Mouse (Mus musculus) mouse embryonic stem cell (cell line): Measurements from ENCODE around the gene Gm44502.

Experiments used
- in situ Hi-C, 2 experiments: fragments of 300-500 bp; cut with MboI; formaldehyde crosslinking; loops; 1 replicate in 1 of 2; 3 replicates in 1 of 2; pipeline ENCODE4 v1.14.3; 2019 to 2020; ENCODE audit warnings: low sequenced_read_pairs in 2 of 2, low pct_unique_long_range_greater_than_20kb in 1 of 2, mixed read lengths in 1 of 2; ENCODE audit not compliant: unreplicated experiment in 1 of 2

Gene Gm44502

DNA sequence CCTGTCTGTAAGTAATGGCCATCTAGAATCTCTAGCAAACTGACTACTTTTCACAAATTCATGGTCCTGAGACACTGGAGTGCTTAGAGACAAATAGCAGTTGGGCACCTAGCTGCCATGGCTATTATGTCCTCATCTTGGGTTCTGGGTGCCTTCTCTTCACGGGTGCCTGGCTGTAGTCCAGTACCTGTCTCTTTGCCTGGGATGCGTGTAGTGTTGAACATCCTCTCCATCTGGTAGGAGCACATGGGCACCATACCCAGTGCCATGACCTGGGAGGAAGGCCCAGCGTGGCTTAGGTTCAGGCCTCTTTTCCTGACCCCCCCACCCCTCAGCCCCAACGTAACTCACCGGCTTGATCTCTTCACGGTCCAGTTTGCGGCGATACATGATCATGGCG, 7.6 kb downstream of the Gm44502 start:
- in situ Hi-C loops = no loop called here

DNA sequence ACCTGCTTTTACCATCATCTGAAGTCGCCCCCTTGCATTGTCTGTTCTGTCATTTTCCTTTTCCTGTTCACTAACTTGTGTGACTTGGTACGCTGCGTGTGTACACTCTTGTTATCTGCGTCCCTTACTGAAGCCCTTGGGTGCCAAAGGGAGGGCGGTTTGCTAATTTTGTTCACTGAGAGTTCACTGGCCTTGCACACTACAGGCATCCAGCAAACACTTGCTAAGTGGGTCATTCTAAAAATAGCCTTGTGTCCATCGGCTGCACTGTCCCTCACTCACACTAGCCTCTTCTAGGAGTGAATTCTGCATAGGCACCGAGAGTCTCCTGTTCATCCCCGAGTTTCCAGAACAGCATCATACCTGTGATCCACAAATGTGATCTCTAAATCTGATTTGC, 14.2 kb downstream of the Gm44502 start:
- in situ Hi-C loops = no loop called here

DNA sequence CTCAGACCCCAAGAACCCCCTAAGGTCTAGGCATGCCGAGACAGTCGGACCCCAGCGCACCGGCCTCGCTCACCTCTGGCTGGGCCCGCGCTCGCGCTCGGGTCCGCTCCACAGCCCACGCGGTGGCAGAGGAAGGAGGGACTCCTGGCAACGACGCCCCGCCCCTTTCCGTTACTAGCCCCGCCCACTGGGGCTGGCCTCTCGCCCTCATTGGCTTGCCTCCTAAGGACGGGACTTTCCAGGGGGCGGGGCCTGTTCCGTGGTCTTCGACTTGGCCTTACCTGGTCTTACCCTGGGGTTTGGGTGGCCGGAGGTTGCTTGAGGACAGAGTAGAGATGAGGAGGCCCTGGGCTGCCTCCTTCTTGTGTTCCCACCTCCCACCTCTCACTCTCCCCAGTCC, 19.4 kb downstream of the Gm44502 start, which contains the start of gene Syce3:
Gene Syce3, minus strand, starts transcription at position 386 of the 400 bp plus-strand sequence.
- in situ Hi-C loops = no loop called here

DNA sequence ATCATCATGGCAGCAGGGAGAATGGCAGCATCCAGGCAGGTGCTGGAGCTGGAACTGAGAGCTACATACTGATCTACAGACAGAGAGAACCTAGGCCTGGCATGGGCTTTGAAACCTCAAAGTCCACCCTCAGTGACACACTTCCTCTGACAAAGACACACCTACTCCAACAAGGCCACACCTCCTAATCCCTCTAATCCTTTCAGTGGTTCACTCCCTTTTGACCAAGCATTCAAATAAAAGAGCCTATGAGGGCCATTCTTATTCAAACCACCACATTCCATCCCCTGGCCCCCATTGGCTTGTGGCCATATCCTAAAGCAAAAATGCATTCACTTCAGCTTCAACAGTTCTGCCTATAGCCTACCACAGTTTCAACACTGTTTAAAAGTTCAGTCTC, 22.8 kb downstream of the Gm44502 start:
- in situ Hi-C loops = no loop called here

GRCm38 (mm10) chr15:89404831-89405623, 24.5 kb downstream of the Gm44502 start:
- in situ Hi-C loops = no loop called here

GRCm38 (mm10) chr15:89402471-89402870, 27.0 kb downstream of the Gm44502 start:
- in situ Hi-C loops = no loop called here

DNA sequence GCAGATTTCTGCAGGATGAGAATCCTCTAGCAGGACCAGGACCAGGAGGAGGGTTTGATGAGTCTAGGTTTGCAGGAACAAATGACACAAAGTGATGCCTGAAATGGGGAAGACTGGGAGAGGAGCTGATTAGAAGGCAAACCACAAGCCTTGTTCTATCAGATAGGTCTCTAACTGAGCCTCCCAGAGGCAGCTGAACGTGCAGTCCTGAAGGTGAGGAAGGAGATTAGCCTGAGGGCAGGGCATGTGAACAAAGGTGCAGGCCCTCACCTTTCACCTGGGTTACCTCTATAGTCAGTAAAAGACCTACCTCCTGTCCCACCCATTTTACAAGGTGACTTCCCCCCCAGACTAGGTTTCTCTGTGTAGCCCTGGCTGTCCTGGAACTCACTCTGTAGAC, 29.8 kb downstream of the Gm44502 start:
- in situ Hi-C loops = no loop called here

- in situ Hi-C loops = no loop called here
These were observed 31.4 kb downstream of the Gm44502 start for GRCm38 (mm10) chr15:89398146-89398545.

DNA sequence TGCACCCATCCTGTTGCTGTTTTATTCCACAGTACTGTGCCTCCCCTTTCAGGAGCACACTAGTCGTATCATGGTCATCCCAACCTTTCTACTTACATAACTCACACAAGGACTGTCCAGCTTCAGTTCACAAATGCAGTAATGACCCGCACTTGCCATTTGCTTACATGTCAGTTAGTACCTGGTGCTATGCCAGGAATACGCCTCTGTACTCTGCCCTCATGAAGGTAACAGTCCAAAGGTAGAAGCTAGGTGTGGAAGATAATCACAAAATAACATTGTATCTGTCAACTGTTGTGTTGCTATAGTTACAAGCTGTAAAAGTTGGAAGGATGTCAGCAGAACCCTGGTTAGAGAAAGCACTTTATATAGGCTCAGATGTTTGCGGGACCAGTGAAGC, 32.6 kb downstream of the Gm44502 start:
- in situ Hi-C loops = no loop called here

DNA sequence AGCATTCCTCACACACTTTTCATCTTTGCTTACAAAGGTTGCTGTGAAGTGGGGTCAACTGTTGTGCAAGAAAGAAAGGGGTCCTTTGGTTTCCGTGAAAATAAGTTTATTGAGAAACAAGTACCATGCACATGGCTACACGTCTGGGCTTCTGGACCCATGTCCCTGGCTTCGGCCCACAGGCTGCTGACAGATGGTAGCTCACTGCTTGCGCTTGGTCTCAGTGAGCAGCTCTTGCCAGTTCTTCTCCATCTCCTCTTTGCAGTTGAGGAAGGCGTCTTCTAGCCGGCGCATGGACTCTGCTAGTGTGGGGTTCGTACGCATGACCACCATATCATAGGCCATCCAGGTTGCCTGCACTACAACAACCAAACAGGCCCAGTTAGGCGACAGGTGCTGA, 39.4 kb downstream of the Gm44502 start:
- in situ Hi-C loops = no loop called here

- in situ Hi-C loops = no loop called here
These were observed 42.4 kb downstream of the Gm44502 start for GRCm38 (mm10) chr15:89387127-89387526.

DNA sequence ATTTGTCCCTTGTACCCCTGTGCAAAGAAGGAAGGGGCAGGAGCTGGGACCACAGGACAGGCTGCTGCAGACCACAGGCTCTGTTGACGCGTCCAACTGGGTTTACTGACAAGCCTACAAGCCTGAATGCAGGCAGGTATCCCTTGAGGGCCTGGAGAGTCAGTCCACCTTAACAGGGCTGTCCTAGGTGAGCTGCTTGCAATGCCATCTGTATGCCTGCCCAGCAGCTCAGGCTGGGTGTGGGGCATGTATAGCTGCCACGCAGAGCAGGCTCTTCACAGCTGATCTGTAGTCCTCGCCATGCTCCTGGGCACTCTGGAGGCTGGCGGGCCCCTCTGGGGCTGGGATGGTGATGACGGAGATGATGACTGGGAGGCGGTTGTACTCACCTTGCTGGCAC, 44.9 kb downstream of the Gm44502 start, which contains the start of gene Klhdc7b:
Gene Klhdc7b, plus strand, starts transcription at position 301 of the 400 bp plus-strand sequence.
- in situ Hi-C loops = no loop called here

DNA sequence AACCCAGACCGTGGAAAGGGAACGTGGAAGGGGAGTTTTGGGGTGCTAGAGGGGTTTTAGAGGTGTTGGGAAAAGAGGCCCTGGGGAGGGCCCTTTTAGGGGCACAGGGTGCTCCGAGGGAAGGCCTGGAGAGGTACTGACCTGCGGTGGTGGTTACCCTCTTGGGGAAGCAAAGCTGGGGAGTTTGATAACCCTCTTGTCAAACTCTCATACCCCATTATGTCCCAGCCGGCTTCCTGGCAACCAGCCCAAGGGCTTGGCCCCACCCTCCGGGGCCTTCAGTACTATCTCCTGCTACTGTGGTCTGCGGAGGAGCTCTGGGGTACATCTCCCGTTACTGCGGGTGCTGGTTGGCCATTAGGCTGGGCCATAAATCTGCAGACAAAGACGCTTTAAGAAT, 50.1 kb downstream of the Gm44502 start:
- in situ Hi-C loops = no loop called here

DNA sequence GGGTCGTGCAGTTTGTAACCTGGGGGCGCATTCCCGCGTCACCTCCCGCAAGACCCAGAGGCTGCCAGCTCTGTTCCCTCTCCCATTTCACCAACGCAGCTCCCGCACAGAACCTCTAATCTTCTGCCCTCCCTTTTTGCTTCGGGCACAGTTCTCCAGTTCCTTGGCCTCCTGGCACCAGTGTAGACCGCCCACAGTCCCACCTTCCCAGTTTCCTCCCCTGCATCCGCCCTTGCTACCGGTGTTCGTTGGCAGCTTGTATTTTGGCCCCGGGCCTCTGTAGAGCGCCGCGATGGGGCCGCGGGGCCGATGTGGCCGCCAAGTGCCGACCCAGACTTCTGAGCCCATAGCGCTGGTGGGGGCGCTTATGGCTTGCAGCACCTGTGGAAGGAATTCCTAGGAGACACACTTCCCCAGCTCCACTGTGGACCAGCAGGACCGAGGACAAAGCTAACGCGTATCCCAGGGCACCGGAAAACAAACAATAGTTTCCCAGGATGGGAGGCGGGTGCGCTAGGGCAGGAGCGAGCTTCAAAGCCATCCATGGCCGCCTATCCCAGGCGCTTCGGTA, 50.6 kb downstream of the Gm44502 start, which contains the start of gene Odf3b:
Gene Odf3b, minus strand, starts transcription at position 452 of the 571 bp plus-strand sequence.
- in situ Hi-C loops = no loop called here

DNA sequence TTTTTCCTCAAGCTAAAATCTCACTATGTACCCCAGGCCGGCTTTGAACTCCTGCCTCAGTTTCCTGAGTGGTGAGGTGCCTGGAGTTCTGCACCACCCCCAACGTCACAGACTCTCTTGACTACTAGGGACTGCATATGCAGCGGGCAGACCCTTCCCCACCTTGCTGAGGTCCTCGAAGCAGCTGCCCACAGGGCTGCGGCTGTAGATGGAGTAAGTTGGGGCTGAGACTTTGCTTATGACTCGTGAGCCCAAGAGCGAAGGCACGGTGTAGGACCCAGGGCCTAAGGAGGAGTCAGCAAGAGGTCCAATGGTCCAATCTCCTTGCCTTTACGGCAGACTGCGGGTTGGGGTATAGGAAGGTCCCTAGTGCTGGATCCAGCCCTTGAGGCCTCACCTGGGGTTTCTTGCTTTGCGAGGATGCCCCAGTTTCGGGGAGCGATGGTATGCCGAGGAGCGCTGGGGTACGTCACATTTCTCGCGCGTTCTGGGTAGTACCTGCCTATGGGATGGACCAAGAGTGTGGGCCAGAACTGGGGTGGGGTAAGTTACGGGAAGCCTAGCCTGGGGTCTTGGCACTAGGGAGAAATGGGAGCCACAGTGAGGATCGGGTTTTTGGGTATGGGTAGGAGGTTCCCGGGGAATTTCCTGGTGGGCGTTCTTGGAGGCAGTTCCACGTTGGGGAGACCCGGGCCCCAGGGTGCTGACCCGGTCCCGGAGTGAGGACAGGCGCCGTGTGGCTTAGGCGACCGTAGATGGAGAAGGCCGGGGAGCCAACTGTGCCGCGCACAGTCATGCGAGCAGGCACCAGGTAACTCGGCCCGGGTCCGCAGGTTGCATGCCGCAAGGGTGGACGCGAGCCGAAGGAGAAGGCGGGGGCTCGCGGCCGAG, 51.3 kb downstream of the Gm44502 start:
- in situ Hi-C loops = no loop called here

- in situ Hi-C loops = no loop called here
These were observed 52.1 kb downstream of the Gm44502 start for GRCm38 (mm10) chr15:89377362-89377761.

DNA sequence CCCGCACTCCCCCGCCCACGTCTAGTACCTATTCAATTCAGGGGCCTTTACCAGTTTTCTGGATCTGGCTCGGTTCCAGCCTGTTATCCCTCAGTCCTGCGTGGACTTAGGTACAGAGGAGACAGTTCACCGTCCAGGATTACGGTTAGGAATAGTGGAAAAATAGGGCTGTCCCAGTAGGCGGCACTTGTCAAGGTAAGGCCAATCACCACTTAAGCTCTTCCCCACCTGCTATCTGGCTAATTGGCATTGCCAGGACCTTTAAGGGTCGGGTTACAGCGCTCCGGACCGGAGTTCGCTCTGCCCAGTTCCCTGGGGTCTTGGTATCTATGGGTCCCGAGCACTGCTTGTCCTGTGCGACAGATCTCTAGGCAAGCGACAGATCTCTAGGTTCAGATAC, 52.5 kb downstream of the Gm44502 start, which contains the start of gene Tymp:
Gene Tymp, minus strand, starts transcription at position 83 of the 400 bp plus-strand sequence.
- in situ Hi-C loops = no loop called here

DNA sequence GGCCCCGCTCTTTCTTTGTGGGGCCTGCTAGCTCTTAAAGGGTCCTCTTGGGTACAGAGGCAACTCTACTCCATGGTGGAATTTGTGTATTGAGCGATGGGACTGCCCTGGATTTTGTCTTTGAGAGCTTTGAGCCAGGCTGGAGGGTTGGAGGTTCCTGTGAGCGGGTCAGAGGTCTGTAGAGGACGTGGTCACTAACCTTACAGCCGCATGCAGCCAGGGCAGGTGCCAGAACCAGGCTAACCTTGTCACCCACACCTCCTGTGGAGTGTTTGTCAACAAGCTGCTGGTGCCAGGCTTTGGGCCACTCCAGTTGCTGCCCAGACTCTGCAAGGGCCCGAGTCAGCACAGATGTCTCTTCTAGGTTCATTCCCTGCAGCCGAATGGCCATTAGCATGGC, 53.5 kb downstream of the Gm44502 start:
- in situ Hi-C loops = no loop called here
